Mouse (Mus musculus): Measurements from ENCODE around the gene St13.

DNA sequence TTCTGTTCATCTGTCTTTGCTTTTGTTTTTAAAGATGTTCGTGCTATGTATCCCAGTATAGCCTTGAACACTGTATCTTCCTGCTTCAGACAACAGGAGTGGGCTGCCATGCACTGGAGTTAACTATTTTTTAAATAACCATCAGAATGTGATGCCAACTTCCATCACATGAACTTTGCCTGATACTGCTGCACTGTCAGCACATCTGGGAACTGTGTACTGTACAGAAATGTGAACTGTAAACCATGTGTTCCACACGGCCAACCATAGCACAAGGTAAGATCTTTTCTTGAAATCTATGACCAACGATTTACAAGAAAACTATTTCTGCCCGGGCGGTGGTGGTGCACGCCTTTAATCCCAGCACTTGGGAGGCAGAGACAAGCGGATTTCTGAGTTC lies 72.4 kb downstream of the St13 start:
- TF ChIP-seq CTCF (IDR thresholded peaks at IDR 0.05; ENCODE audit: low read depth) (no peak), EP300 (IDR thresholded peaks at IDR 0.05; ENCODE audit: low read depth) (no peak)

Measured in liver, embryonic 14.5 days (tissue).